13 mouse cellular contexts compared by ENCODE assay signal in the genomic region with DNA sequence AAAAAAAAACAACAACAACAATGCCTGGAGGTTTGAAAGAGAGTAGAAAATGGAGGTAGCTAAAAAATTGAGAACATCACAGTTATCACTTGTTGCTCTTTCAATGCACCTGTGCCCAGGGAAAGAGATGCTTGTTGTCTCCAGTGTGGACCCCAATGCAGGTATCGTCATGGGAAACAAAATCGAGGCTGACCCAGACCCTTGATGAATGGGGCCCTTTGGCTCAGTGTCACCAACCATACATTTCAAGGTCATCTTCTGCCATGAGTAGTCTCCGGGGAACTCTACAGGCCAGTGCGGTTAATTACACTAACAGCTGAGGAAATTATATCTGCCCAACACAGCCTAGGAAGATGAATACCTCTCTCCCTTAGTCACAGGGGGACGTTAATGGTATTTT.
"Had no signal": no experiment of that assay in that cellular context is flagged by ENCODE, and none has a peak within 500 bp of the region (broad histone marks: within the 10 kb centered on the region; RNA-seq: fewer than 3 reads in every experiment).

No protein-coding gene starts in this region.

- H3K27me3 ChIP-seq: limb, embryonic 15.5 days; liver, embryonic 12.5 days; neural tube, embryonic 13.5 days had no signal

- H3K4me3 ChIP-seq: limb, embryonic 15.5 days; liver, embryonic 12.5 days; neural tube, embryonic 13.5 days had no signal

- H3K9me3 ChIP-seq: limb, embryonic 15.5 days; liver, embryonic 12.5 days; neural tube, embryonic 13.5 days had no signal

- H3K9ac ChIP-seq: limb, embryonic 15.5 days; liver, embryonic 12.5 days; lung, embryonic 14.5 days; neural tube, embryonic 13.5 days had no signal

- H3K36me3 ChIP-seq: limb, embryonic 15.5 days; liver, embryonic 12.5 days; neural tube, embryonic 13.5 days had no signal

- H3K4me2 ChIP-seq: limb, embryonic 15.5 days; liver, embryonic 12.5 days; lung, embryonic 14.5 days; midbrain, embryonic 11.5 days; neural tube, embryonic 13.5 days had no signal

- ATAC-seq: liver, embryonic 12.5 days; midbrain, embryonic 16.5 days had no signal

- DNase-seq: kidney, adult 18-20 months; kidney, postnatal 10 days; layer of hippocampus, postnatal 36 days; lung, embryonic 14.5 days; lung, postnatal 10 days; lung, postnatal 4 days; thymus, adult 18-20 months; thymus, postnatal 14 days had no signal

- H3K4me1 ChIP-seq: limb, embryonic 15.5 days; liver, embryonic 12.5 days; neural tube, embryonic 13.5 days had no signal

- H3K27ac ChIP-seq: limb, embryonic 15.5 days; liver, embryonic 12.5 days; neural tube, embryonic 13.5 days had no signal
